Mouse (Mus musculus) left cerebral cortex, adult 11 months (tissue): ENCODE results near the gene Zfp944.
"Not testable (repeated sequence)": the region's sequence is repeated elsewhere in the genome, so short reads cannot be mapped to it uniquely, and the experiment has no call there.

Source experiments
- DNase-seq: peaks from one replicate; pipeline ENCODE4 v3.0.0; 2022; ENCODE audit warnings: low spot score

The Zfp944 gene

DNA sequence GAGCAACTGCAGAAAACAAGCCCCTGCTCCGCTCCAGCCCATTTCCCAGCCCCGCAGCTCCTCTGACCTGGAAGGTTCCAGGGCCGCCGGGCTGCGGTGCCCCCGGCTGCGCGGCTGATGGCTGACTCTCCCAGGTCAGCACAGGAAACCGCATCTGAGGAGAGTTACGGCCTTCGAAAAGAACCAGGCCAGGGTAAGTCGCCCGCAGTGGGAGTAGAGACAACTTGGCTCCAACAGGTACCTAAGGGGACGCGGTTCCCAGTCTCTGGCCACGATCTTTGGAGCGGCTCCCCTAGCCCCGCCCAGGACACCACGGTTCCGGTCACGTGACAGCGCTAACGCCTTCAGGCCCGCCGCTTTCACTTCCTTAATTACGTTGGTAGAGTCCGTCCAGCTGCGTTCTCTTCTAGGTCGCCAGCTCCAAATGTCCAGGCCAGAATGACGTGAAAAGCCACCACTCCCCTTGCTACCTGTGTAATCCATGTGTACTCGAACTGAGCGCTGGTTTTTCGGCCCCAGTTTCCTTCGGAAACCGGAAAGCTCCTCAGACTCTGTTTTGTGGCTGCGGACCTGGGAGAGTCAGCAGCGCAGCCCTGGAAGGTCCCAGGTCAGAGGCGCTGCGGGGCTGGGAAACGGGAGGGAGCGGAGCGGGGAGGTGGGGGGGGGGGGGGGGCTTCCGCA, at the start of gene Zfp944, which contains the start of gene Zfp758:
Gene Zfp944, minus strand, starts transcription at position 300 of the 681 bp plus-strand sequence.
Gene Zfp758, plus strand, starts transcription at position 353 of the 681 bp plus-strand sequence.
- peak; percentile 11 for DNase-seq

DNA sequence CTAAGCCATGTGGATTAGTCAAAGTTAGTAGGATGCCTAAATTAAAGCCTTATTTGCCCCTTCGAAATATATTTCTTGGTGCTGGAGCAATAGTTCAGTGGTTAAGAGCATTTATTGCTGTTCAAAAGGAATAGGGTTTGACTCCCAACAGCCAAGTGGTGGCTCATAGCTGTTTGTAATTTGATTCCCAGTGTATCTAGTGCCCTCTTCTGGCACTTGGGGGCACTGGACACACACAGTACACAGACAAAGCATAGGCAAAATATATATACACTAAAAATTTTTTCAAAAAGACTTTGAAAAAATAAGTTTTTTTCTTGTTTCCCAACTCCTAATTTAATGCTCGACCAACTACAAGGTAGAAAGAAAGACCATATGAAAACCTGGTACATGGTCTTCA, 49.6 kb upstream of the Zfp944 start:
- DNase-seq, result no peak

- no peak for DNase-seq
Observed at GRCm38 (mm10) chr17:22363895-22364294, 2.7 kb upstream of the Zfp944 start.

DNA sequence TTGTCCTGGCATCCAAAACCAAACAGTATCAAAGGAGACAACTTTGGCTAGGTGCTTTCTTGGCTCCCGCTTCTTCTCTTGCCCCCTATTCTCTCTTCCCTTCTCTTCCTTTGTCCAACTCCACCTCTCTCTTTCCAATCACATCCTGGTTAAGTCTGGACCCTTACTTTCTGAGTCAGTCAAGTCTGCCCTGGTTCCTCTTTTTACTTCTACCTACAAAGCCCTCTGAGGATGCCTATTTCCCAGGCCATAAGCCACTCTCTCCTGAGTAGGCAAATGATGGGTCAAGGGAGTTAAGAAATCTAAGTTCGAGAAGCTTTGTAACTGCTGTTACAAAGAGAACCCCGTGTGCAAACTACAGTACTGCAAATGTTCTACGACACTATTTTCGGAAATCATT, 628 bp downstream of the Zfp944 start:
- no peak for DNase-seq

- no peak for DNase-seq
Observed at GRCm38 (mm10) chr17:22352794-22353193, 8.4 kb downstream of the Zfp944 start.

- not testable (repeated sequence) for DNase-seq
Observed at GRCm38 (mm10) chr17:22315247-22315646, 46.0 kb downstream of the Zfp944 start.

- peak; percentile 95 for DNase-seq
Observed at GRCm38 (mm10) chr17:22314730-22315226, 46.4 kb downstream of the Zfp944 start, which contains the start of gene CT030661.1. CT030661.1 (minus strand) TSS chr17:22314837.

DNA sequence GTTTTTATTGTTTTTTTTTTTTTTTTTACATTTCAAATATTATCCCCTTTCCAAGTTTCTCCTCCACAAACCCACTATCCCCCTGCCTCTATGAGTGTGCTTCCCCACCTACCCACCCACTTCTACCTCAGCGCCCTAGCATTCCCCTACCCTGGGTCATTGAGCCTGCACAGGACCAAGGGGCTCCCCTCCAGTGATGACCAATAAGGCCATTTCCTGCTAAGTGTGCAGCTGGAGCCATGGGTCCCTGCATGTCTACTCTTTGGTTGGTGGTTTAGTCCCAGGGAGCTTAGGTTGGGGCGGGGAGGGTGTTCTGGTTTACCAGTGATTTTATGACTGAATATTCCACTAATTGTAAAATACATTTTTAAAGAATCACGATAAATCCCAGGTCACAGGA, 47.0 kb downstream of the Zfp944 start:
- not testable (repeated sequence) for DNase-seq
